Mouse (Mus musculus) monocyte, adult 2 months (primary cell): ENCODE results near the gene Senp3.
"Not testable (repeated sequence)": the region's sequence is repeated elsewhere in the genome, so short reads cannot be mapped to it uniquely, and the experiment has no call there.

Source experiments
- DNase-seq, 2 experiments: peaks; one replicate each; pipeline ENCODE4 v3.0.0; 2022; ENCODE audit warnings: low spot score in 2 of 2, low read depth in 1 of 2

Gene Senp3

GRCm38 (mm10) chr11:69706775-69707479, 25.0 kb upstream of the Senp3 start:
- DNase-seq: no peak

GRCm38 (mm10) chr11:69704613-69705010, 22.7 kb upstream of the Senp3 start:
- DNase-seq: no peak

GRCm38 (mm10) chr11:69703814-69704612, 22.1 kb upstream of the Senp3 start:
- no peak for DNase-seq

- DNase-seq: not testable (repeated sequence)
Measured at GRCm38 (mm10) chr11:69703381-69703780, 21.5 kb upstream of the Senp3 start.

- not testable (repeated sequence) for DNase-seq
Measured at GRCm38 (mm10) chr11:69702886-69703285, 21.0 kb upstream of the Senp3 start.

GRCm38 (mm10) chr11:69699595-69699994, 17.7 kb upstream of the Senp3 start:
- no peak for DNase-seq

- no peak for DNase-seq
Measured at GRCm38 (mm10) chr11:69698574-69698973, 16.7 kb upstream of the Senp3 start.

- DNase-seq: no peak
Measured at GRCm38 (mm10) chr11:69697396-69697795, 15.5 kb upstream of the Senp3 start.

GRCm38 (mm10) chr11:69695361-69696181, 13.7 kb upstream of the Senp3 start, which contains the start of the genes Tnfsf12 and Tnfsfm13:
Tnfsf12 (minus strand) TSS chr11:69695849.
Tnfsfm13 (minus strand) TSS chr11:69696098.
- peak; percentile 66 to 73 for DNase-seq

GRCm38 (mm10) chr11:69695046-69695360, 13.1 kb upstream of the Senp3 start:
- DNase-seq: no peak

GRCm38 (mm10) chr11:69693421-69693965, 11.6 kb upstream of the Senp3 start:
- DNase-seq: no peak

- no peak for DNase-seq
Measured at GRCm38 (mm10) chr11:69692863-69693262, 11.0 kb upstream of the Senp3 start.

GRCm38 (mm10) chr11:69692196-69692811, 10.4 kb upstream of the Senp3 start:
- peak; percentile 65 to 71 for DNase-seq

GRCm38 (mm10) chr11:69689891-69690290, 8.0 kb upstream of the Senp3 start:
- no peak for DNase-seq

GRCm38 (mm10) chr11:69687061-69687460, 5.2 kb upstream of the Senp3 start:
- no peak for DNase-seq

- no peak for DNase-seq
Measured at GRCm38 (mm10) chr11:69686377-69686776, 4.5 kb upstream of the Senp3 start.

GRCm38 (mm10) chr11:69685526-69686148, 3.8 kb upstream of the Senp3 start, which contains the start of gene Tnfsf13:
Tnfsf13 (minus strand) TSS chr11:69685784.
- DNase-seq: peak in 1 of 2 experiments; percentile 55

- no peak for DNase-seq
Measured at GRCm38 (mm10) chr11:69684936-69685335, 3.1 kb upstream of the Senp3 start.

- no peak for DNase-seq
Measured at GRCm38 (mm10) chr11:69684128-69684745, 2.4 kb upstream of the Senp3 start.

- DNase-seq: no peak
Measured at GRCm38 (mm10) chr11:69683576-69683975, 1.7 kb upstream of the Senp3 start.
